Mouse (Mus musculus): ENCODE measurements around the gene Usp54.
"Not testable (repeated sequence)": the region's sequence is repeated elsewhere in the genome, so short reads cannot be mapped to it uniquely, and the experiment has no call there.

Gene Usp54

GRCm38 (mm10) chr14:20654690-20655421 lies 14.0 kb upstream of the Usp54 start:
- DNase-seq (ENCODE audit: low read depth) = no peak

GRCm38 (mm10) chr14:20651722-20652256 lies 10.9 kb upstream of the Usp54 start:
- no peak for DNase-seq (ENCODE audit: low read depth)

- DNase-seq (ENCODE audit: low read depth) = no peak
These were observed 10.1 kb upstream of the Usp54 start for GRCm38 (mm10) chr14:20651000-20651399.

- DNase-seq (ENCODE audit: low read depth) = no peak
These were observed 5.5 kb upstream of the Usp54 start for GRCm38 (mm10) chr14:20646381-20646780.

- no peak for DNase-seq (ENCODE audit: low read depth)
These were observed 4.7 kb upstream of the Usp54 start for GRCm38 (mm10) chr14:20645547-20645946.

- DNase-seq (ENCODE audit: low read depth) = no peak
These were observed 594 bp upstream of the Usp54 start for GRCm38 (mm10) chr14:20641438-20641875.

- DNase-seq (ENCODE audit: low read depth) = no peak
These were observed 794 bp downstream of the Usp54 start for GRCm38 (mm10) chr14:20639918-20640619.

- DNase-seq (ENCODE audit: low read depth) = no peak
These were observed 2.2 kb downstream of the Usp54 start for GRCm38 (mm10) chr14:20638702-20639101.

- no peak for DNase-seq (ENCODE audit: low read depth)
These were observed 2.9 kb downstream of the Usp54 start for GRCm38 (mm10) chr14:20637818-20638574.

GRCm38 (mm10) chr14:20636968-20637367 lies 3.9 kb downstream of the Usp54 start:
- DNase-seq (ENCODE audit: low read depth) = not testable (repeated sequence)

- DNase-seq (ENCODE audit: low read depth) = no peak
These were observed 5.3 kb downstream of the Usp54 start for GRCm38 (mm10) chr14:20635546-20635945.

- no peak for DNase-seq (ENCODE audit: low read depth)
These were observed 9.6 kb downstream of the Usp54 start for GRCm38 (mm10) chr14:20631253-20631652.

GRCm38 (mm10) chr14:20626971-20627370 lies 13.9 kb downstream of the Usp54 start:
- DNase-seq (ENCODE audit: low read depth) = no peak

GRCm38 (mm10) chr14:20626447-20626846 lies 14.4 kb downstream of the Usp54 start:
- no peak for DNase-seq (ENCODE audit: low read depth)

GRCm38 (mm10) chr14:20622907-20623306 lies 18.0 kb downstream of the Usp54 start:
- DNase-seq (ENCODE audit: low read depth) = no peak

- DNase-seq (ENCODE audit: low read depth) = no peak
These were observed 18.5 kb downstream of the Usp54 start for GRCm38 (mm10) chr14:20622412-20622811.

GRCm38 (mm10) chr14:20621903-20622302 lies 19.0 kb downstream of the Usp54 start:
- DNase-seq (ENCODE audit: low read depth) = no peak

GRCm38 (mm10) chr14:20619131-20619530 lies 21.7 kb downstream of the Usp54 start:
- DNase-seq (ENCODE audit: low read depth) = no peak

- no peak for DNase-seq (ENCODE audit: low read depth)
These were observed 22.7 kb downstream of the Usp54 start for GRCm38 (mm10) chr14:20618211-20618610.

GRCm38 (mm10) chr14:20616421-20616820 lies 24.4 kb downstream of the Usp54 start:
- peak; percentile 42 for DNase-seq (ENCODE audit: low read depth)

- no peak for DNase-seq (ENCODE audit: low read depth)
These were observed 25.8 kb downstream of the Usp54 start for GRCm38 (mm10) chr14:20615075-20615474.

- DNase-seq (ENCODE audit: low read depth) = no peak
These were observed 28.0 kb downstream of the Usp54 start for GRCm38 (mm10) chr14:20612820-20613219.

All from fibroblast of lung, adult 2 months (primary cell).